Mouse (Mus musculus) mature B cell (primary cell): ENCODE measurements around the gene Sgms1.

Experiments used
- in situ Hi-C: fragments of 300-500 bp; cut with MboI; formaldehyde crosslinking; loops from 2 replicates; pipeline ENCODE4 v1.14.3; 2019

Sgms1 gene

GRCm38 (mm10) chr19:32292782-32293776, 96.4 kb downstream of the Sgms1 start:
- in situ Hi-C loops, result no loop called here

- in situ Hi-C loops, result no loop called here
Observed at GRCm38 (mm10) chr19:32292067-32292739, 97.3 kb downstream of the Sgms1 start.

DNA sequence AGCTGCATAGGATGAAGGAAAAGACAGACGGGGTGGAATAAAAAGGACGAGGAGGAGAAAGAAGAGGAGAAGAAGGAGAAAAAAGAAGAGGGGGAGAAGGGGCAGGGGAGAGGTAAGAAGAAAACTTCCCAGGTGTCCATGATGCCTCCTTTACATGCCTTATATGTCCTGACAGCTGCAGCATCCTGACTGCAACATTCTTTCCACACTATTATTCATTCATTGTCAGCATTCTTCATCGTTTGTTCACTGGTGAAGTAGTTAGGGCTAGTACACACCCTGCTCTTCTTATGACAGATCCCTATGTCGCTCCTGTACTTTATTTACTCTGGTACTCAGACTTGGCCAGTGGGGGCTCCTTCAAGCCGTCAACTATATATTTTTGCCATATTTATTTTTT, 98.4 kb downstream of the Sgms1 start:
- in situ Hi-C loops, result no loop called here

DNA sequence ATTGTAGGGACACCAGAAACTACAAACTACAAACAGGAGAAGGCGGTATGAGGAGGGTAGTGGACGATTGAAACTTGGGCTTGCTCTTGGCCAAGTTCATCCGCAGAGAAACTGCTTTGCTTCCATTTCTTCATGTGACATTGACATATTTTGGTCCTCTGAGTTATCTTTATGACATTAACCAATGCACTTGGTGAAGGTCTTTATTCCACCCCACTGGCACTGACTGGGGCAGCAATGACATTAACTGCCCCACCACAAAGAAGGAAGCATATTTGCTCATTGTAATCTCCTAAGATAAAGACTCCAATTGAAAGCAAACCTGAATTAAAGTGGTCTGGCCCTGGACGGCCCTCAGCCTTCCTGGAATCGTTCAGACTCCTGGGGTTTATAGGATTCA, 100.6 kb downstream of the Sgms1 start:
- in situ Hi-C loops, result no loop called here

GRCm38 (mm10) chr19:32287839-32288238, 101.7 kb downstream of the Sgms1 start:
- in situ Hi-C loops, result no loop called here

GRCm38 (mm10) chr19:32285455-32285831, 104.1 kb downstream of the Sgms1 start:
- in situ Hi-C loops, result no loop called here

GRCm38 (mm10) chr19:32284681-32285454, 104.6 kb downstream of the Sgms1 start:
- in situ Hi-C loops, result no loop called here

DNA sequence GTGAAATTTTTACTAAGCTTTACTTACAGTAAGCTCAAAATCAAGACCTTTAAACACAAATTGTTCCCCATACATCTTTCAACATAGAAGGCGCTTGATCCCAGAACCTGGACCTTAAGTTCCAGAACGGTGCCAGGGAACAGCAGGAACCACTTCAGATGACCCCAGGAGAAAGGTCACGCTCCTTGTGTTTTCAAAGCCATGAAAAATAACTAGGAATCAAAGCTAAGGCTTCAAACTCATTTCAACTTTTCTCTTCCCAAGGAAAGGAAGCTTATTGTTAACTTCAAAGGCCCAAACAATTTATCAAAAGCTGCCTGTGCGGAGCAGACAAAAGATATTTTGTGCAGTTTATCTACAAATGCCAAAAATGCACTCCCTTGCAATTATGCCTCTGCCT, 107.6 kb downstream of the Sgms1 start:
- in situ Hi-C loops, result no loop called here

- in situ Hi-C loops, result no loop called here
Observed at GRCm38 (mm10) chr19:32280380-32280779, 109.1 kb downstream of the Sgms1 start.

GRCm38 (mm10) chr19:32279400-32279799, 110.1 kb downstream of the Sgms1 start:
- in situ Hi-C loops, result no loop called here

DNA sequence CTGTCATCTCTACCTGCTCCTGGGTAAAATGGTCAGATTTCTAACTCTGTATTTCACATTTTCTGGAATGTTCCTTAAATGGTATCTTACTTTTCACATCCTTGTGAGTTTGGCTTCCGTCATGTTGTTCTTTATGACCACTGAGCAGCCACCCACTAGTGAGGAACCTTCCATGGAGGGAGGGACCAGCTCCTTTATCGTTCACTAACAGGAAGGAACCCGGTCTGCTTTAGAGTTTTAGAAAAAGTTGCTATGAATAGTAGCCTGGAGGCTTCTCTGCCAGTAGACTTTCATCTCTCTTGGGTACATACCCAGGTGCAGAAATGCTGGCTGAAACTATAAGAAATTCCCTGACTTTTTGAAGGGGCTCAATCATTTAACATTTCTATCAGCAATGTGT, 111.6 kb downstream of the Sgms1 start:
- in situ Hi-C loops, result no loop called here

DNA sequence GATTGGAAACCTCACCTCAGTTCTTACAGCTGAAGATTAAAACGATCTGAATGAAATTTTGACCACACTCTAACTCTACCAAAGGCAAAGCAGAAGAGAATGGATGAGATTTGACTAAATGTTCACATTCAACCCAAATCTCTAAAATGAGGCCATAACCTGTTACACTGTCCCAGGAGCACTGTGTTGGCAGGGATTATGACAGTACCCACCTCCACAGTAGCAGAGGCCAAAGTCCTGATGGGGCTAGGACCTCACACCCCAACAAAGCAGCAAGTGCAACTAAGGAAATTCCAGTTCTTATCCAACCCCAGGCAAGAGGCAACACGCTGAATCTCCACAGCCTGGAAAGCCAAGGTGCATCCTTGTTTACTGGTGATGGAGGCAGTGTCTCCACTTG, 112.2 kb downstream of the Sgms1 start:
- in situ Hi-C loops, result no loop called here

- in situ Hi-C loops, result no loop called here
Observed at GRCm38 (mm10) chr19:32276817-32277216, 112.7 kb downstream of the Sgms1 start.

DNA sequence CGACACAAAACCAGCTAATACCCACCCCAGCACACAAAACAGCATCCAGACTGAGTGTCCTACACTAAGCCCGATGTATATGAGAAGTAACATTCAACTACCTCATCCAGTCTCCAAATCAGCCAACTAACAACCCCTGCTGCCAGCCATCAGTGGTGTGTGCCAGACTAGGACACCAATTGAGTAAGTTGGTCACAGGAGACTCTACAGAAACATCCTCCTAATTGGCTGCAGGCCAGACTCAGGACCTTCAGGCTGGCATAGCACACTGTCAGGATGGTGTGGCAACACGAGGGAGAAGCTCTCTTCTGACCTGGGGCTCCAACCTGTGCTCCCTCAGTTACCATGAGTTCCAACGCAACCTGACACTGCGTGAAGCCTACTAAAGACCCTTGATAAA, 113.3 kb downstream of the Sgms1 start:
- in situ Hi-C loops, result no loop called here

DNA sequence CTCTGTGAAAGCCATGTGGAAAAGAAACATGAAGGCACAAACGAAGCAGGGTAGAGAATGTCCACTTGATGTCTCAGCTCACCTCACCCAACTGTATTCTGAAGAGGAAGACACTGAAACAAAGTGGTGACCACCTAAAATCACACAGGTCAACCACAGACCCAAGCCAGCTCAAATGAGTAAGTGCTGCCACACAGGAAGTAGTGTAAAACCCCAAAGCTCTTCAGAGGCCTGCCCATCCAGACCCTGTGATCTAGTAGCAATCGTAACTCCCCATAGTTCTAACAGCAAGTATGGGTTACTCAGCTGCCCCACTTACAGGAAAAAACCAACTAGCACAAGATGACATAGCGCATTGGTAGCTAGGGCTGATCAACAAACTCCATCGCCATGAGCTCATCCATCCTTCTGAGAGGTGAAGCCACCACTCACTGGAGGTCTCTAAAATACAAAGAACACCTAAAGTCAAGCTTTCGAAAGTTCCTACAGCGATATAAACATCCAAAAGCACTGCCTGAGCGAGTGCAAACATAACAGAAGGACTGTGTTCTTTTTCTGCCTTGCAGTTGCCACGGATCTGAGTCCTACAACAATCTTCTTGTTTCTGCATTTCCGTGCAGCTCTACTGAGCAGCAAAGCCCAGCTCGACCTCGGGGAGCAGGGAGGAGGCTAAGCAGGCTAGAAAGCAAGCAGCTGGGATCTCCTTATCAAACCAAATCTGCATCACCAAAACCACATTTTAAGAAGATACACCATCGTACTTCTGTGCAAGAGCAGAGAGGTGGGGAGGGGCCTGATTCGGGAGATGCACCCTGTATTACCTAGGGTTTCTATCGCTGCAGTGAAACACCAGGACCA, 114.2 kb downstream of the Sgms1 start:
- in situ Hi-C loops, result no loop called here

DNA sequence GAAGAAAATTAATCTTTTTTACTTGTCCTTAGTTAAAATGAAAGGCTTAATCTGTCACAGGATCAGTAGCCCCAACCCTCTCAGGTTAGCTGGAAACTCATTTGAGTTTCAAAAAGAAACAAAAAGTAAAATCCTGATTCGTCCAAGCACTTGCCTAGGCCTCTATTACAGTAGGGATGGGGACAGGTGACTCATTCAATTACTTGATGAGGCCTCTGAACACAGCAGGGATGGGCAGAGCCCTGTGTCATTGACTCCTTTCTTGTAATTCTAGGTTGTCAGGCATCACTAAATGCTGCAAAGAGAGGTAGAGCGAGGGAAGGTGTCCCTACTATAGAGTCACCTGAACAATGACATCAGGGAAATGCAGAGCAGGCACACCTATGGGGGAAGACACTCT, 115.4 kb downstream of the Sgms1 start:
- in situ Hi-C loops, result no loop called here

GRCm38 (mm10) chr19:32273714-32274113, 115.8 kb downstream of the Sgms1 start:
- in situ Hi-C loops, result no loop called here

DNA sequence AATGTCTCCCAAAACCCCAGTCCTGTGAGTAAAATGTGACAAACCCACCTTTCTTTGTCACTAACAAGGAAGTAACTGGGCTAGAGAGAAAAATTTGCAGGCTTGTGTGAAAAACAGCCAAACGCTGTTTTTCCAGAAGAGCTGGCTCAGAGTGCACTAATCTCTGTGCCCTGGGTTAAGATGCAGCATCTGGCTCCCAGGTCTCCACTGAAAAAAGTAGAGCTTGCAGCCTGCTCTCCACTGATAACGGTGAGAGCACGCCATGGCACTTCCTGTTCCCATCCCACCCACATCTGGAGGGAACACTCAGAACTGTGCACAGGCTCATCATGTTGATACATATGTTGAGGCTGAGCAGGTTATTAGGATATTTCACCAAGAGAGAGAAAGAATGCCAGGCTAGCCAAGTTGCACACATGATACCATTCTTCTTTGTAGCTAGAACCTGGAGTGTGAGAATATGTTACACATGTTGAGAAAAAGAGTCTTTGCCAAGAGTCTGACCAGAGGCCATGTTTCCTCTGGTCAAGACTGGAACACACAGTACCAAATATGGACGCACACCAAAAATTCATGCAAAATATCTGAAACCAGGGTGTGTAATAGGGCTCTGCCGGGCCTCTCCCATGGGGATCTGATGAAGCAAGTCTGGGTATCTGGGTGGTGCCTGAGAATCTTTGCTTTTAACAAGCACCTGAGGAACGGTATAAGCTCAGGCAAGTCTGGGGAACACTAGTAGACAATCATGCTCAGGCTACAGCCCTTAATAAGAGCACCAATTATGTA, 116.8 kb downstream of the Sgms1 start:
- in situ Hi-C loops, result no loop called here

DNA sequence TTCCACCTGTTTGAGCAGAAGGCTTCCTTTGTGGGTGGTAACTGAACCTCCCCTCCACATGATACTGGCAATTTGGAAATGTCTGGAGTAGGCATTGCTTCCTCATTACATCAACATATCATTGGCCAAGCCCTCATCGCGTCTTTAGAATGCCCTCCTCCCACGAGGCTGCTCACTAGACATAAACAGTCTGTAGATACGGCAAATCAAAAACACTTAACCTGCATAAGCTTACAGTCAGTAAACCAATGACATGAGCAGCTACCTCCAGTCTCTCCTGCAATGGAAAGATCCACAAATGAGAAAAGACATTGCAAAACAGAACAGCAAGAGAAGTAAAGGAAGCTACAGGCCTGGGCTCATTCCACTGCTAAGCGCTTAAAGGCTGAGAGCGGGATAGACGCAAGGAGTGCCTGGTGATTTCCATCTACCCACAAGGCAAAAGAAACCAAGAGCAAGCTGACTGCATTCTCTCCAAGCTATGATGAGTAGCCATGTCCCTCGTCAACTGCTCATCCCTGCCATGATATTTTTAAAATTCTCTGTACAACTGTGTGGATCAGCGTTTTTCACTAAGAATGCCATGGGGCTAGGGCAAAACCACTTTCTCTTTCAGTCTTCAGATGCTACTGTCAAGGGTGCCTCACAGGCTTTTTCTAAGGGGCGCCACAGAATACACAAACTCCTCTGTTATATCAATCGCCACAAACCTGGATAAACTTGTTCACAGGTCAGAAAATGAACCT, 117.9 kb downstream of the Sgms1 start:
- in situ Hi-C loops, result no loop called here

- in situ Hi-C loops, result no loop called here
Observed at GRCm38 (mm10) chr19:32269844-32270176, 119.7 kb downstream of the Sgms1 start.
